Mouse (Mus musculus) kidney, postnatal 36 days (tissue): ENCODE results near the gene Rtn4rl1.

Experiments used
- DNase-seq, 2 experiments: peaks; one replicate each; pipeline ENCODE4 v3.0.0; 2021 to 2022; ENCODE audit warnings: mixed read lengths in 2 of 2

Rtn4rl1 gene

GRCm38 (mm10) chr11:75251557-75252070 is 58.0 kb downstream of the Rtn4rl1 start:
- DNase-seq, result no peak

- DNase-seq, result peak; percentile 64 to 70
Measured at GRCm38 (mm10) chr11:75254252-75254912, 60.8 kb downstream of the Rtn4rl1 start.

DNA sequence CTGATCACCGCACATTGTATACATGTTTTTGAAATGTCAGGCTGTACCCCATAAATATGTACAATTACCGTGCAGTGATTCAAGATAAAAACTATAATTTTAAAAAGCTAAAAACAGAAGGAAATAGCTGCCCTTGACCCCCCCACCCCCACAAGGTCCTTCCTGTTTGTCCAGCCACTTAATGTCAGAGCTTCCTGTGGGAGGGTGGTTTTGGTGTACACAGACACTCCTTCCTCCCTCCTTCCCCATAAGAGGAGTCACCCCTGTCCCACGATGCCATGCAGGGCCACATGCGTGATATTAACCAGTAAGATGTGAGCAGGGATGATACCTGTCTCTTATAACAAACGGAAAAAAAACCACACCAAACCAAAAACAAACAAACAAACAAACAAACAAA is 61.7 kb downstream of the Rtn4rl1 start:
- DNase-seq, result peak in 1 of 2 experiments; percentile 51

- no peak for DNase-seq
Measured at GRCm38 (mm10) chr11:75257056-75257648, 63.6 kb downstream of the Rtn4rl1 start.

DNA sequence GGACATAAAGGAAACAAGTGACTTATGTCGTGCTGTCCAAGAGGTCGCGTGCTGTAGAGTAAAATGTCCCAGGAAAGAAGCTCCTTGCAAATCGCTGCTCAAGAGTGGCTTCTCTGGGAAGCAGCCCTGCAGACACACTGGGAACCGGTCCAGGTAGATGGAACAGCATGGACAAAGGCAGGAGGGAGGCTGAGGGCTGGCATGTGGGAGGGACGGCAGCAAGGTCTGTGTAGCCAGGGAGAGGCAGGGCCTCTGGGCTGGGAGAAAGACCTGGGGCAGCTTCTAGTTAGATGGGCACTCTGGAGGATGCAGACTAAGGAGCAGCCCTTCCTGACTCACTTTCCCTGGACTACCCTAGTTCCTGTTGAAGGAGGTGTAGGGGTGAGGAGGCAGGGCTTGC is 65.8 kb downstream of the Rtn4rl1 start:
- no peak for DNase-seq

GRCm38 (mm10) chr11:75259996-75260561 is 66.5 kb downstream of the Rtn4rl1 start:
- no peak for DNase-seq

DNA sequence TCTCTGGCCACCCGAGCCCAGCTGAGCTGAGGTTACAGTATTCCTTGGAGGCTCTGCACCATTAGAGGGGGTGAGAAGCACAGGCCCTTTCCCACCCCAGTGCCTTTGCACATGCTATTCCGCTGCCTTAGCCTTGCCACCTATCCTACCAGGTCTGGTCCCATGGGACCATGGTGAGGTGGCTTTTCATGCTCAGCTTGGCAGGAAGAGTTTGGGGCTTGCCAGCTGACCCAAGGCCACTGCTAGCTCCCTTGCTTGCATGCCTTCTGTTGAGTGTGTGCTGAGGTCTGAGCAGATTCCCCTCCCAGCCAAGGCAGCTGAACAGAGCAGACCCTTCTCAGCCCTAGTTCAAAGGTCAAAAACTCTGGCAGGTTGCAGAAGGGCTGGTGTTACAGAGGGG is 67.4 kb downstream of the Rtn4rl1 start:
- DNase-seq, result no peak

GRCm38 (mm10) chr11:75261730-75262129 is 68.1 kb downstream of the Rtn4rl1 start:
- no peak for DNase-seq

DNA sequence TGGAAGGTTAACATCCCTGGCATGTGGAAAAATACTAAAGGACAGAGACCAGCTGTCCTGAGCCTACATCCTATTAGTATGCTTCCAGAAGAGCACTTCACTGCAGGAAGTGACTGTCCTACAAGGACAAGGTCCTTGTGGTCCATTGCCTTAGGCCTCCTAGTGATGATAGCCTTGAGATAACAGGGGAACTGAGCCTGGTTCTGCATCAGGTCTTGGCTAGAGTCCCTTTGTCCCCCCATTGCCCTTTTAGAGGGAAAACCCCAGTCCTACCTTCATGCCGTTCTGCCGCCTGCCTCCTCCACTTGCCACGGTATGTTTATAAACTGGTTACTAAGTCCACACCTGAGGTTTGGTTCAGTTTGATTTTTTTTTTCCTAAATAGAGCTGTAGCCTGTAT is 68.6 kb downstream of the Rtn4rl1 start:
- DNase-seq, result no peak

GRCm38 (mm10) chr11:75262791-75263190 is 69.2 kb downstream of the Rtn4rl1 start:
- DNase-seq, result no peak

GRCm38 (mm10) chr11:75263274-75263963 is 69.8 kb downstream of the Rtn4rl1 start:
- DNase-seq, result peak in 1 of 2 experiments; percentile 52

- DNase-seq, result no peak
Measured at GRCm38 (mm10) chr11:75263964-75264312, 70.4 kb downstream of the Rtn4rl1 start.

- DNase-seq, result no peak
Measured at GRCm38 (mm10) chr11:75264550-75264949, 71.0 kb downstream of the Rtn4rl1 start.

- DNase-seq, result no peak
Measured at GRCm38 (mm10) chr11:75265545-75265944, 72.0 kb downstream of the Rtn4rl1 start.

DNA sequence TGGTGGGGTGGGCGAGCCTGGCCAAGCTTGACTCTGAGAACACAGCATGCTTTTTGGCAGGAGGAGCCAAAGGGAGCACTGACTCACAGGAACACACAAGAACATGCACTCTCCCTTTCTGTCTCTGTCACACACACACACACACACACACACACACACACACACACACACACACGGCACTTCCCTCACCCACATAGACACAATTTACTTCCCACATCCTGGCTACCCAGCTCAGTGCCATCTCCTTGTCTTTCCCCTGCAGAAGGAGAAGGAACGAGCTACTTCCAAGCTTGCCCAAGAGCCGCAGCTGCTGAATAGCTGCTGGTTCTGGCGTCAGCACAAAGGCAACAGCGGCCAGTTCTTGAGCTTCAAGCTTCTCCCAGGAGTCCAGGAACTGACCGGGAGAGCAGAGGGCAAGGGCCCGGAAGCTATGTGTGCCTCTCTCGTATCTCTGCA is 74.3 kb downstream of the Rtn4rl1 start:
- DNase-seq, result peak; percentile 75 to 76

GRCm38 (mm10) chr11:75268492-75268891 is 74.9 kb downstream of the Rtn4rl1 start:
- DNase-seq, result no peak

DNA sequence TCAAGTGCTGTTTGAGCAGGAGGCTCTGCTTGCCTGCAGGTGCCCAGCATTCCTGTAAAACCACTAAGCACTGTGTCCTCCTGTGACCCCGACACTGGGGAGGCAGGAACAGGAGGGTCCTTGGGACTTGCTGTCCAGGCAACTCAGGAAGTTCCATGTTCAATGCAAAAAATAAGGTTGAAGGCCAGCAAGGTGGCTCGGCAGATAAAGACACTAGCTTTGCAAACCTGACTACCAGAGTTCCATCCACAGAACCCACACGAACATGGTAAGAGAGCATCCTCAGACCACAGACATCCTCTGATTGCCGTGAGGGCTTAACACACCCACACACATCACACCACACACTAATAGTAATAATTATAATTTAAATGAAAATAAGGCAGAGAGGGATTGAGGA is 75.6 kb downstream of the Rtn4rl1 start:
- DNase-seq, result no peak

GRCm38 (mm10) chr11:75270276-75270984 is 76.8 kb downstream of the Rtn4rl1 start:
- no peak for DNase-seq

GRCm38 (mm10) chr11:75270985-75271434 is 77.4 kb downstream of the Rtn4rl1 start:
- DNase-seq, result no peak

GRCm38 (mm10) chr11:75273466-75273865 is 79.9 kb downstream of the Rtn4rl1 start:
- DNase-seq, result no peak

GRCm38 (mm10) chr11:75275035-75275434 is 81.5 kb downstream of the Rtn4rl1 start:
- no peak for DNase-seq

DNA sequence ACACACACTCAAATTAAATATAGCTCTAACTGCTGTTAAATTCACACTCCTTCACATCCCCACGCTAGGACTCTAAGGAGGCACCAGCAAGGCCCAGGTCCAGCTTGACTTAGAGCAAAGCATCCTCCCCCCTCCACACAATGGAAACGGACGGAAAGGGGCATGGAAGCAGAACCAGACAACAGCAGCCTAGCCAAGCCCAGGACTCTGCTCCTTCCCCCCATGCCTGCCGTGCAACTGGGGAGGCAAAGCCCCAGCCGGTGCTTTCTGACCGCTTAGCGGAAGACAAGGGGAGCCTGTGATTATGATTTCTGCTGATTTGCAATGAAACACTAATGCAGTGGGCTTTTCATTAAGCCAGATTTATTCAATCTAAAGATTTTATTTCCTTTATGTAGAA is 84.5 kb downstream of the Rtn4rl1 start:
- no peak for DNase-seq

- DNase-seq, result no peak
Measured at GRCm38 (mm10) chr11:75279013-75279341, 85.4 kb downstream of the Rtn4rl1 start.
